Mouse (Mus musculus) CH12.LX (cell line): ENCODE measurements around the gene Kcnn4.

Experiments
- JUN ChIP-seq: IDR thresholded peaks from 2 replicates; pipeline ENCODE4 v1.6.1; 2011; ENCODE audit warnings: low read depth, mild to moderate bottlenecking, low read length, improper control_type of control experiment, moderate library complexity; ENCODE audit not compliant: insufficient read depth
- POLR2A ChIP-seq: IDR thresholded peaks from 2 replicates; pipeline ENCODE4 v1.6.1; 2011; ENCODE audit warnings: low read depth, mild to moderate bottlenecking, improper control_type of control experiment, low read length
- TCF12 ChIP-seq: IDR thresholded peaks from 2 replicates; pipeline ENCODE4 v1.6.1; 2014; ENCODE audit warnings: low read depth, mild to moderate bottlenecking, inconsistent platforms, low read length, improper control_type of control experiment

DNA sequence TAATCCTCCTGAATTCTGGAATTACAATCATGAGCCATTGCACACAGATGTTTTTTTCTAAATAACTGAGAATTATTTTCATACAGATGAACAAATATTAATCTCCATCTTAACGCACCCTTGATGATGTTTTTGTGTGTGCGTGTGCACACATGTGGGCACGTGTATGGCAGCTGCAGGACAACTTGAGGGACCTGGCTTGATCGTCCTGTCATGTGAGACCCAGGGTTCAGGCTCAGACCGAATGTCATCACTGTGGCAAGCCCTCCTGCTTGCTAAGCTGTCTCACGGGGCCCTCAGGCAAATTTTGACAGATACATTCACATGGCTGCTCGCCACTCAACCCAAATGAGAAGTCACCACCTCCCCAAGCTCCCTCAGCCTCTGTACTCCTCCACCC, 20.4 kb downstream of the Kcnn4 start:
- TF ChIP-seq JUN: no peak
- TF ChIP-seq POLR2A: no peak
- no peak for TF ChIP-seq TCF12
